Mouse (Mus musculus) T-cell, adult 2 months (primary cell): Measurements from ENCODE around the gene Rnf150.

Source experiments
- DNase-seq: peaks from one replicate; pipeline ENCODE4 v3.0.0; 2022; ENCODE audit warnings: low spot score

Rnf150 gene

DNA sequence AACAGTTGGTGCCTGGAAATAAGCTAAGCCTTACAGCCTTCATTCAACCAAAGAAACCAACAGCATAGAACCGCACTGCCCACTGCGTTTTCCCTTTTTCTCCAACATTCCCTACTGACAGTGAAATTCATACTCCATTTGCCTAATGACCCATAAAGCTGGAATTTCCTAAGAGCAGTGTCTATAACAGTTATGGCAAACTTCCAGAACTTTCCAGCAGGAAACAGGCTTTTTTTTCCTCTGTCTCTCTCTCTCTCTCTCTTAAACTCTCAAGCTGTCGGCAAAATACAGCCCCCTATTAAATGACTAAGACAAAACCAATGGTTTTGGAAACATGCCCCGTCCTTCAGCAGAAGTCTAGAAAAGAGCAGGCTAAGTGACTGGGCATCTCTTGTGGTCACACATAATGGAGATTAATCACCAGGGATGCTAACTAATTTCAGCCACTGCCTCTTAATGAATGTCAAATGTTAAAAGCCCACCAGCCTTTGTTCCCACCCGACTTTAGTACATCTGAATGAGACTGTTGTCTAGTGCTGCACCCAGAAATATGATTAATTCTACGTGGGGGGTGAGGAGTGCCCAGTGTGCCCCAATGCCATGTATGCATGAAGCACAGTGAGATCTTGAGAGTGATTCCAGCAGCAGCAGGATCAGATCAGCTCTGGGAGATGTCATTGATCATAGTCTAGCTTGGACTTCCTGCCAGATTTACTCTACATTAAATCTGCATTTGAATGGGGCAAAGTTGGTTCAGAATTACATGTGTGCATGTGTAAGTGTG lies 80.3 kb downstream of the Rnf150 start:
- DNase-seq, result no peak

DNA sequence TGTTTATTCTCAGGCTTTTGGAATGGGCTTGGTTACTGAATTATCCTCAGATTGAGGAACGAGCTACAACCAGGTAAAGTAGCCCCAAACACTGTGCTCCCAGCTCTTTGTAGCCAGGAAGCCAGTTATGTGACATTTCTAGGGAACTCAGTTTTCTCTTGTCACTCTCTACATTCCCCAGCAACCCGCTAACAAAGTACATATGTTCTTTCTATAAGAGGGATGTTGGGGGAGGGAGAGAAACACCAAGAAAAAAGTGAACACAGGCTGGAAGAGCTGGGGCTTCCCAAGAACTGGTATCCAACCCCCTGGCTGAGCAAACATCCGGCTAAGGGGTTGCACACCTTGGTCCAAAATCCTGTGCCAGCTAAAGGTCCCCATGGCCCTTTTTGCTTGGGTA lies 82.7 kb downstream of the Rnf150 start:
- no peak for DNase-seq

DNA sequence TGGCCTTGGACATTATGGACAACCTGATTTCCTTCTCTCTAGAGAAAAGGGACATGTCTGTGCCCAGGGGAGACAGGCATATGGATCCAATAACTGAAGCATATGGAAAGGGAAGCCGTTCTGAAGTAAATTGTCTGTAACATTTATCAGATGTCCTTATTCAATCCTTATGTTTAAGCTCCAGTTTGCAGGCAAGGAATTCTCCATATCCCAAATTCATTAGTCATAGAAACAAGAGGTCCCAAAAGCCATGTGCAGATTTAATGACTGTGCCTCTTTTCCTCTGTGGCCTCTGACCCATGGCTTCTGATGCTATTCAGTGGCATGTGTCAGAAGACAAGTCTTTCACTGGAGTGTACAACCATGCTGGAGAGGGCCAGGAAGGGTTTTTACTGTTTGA lies 83.5 kb downstream of the Rnf150 start:
- no peak for DNase-seq

DNA sequence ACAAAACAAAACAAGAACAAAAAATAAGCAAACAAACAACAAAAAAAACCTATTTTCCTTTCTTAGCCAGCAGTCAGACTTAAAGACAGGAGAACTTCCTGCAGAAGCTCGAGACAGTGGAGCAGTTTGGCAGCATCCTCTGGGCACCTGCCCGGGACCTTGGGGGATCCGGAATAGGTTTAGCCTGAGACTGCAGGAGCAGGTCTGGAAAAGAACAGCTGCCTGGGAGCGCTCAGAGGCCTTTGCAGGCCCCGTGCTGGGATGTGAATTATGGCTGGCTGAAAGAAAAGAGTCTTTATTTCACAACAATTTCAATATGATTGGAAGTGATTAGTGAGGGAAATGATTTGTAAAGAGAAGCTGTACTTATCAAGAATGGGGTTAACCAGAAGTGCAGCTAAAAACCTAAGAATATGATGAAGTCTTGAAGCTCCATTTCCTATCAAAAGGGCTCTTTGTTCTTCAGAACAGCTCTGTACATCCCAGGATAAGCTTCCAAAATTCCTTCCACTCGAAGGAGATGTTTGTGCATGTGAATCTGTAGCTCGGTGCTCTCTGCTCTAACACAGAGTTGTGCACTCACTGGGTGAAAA lies 92.1 kb downstream of the Rnf150 start:
- no peak for DNase-seq

DNA sequence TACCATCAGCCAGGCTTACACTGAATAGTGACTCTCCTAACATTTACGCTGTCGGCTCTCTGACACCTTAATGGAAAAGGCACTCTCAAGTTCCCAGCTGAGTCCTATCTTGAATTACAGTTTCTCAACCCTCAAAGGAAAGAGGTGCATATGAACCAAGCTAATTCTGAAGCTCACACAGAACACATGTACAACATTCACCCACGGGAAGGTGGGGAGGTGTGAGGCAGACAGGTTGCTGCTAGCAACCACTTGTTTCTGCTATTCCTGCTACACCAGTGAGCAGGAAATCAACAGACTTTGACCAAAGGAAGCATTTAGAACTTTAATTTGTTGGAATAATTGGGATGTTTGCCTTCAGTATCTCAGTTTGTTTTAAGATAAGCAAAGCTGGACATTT lies 96.3 kb downstream of the Rnf150 start:
- no peak for DNase-seq

DNA sequence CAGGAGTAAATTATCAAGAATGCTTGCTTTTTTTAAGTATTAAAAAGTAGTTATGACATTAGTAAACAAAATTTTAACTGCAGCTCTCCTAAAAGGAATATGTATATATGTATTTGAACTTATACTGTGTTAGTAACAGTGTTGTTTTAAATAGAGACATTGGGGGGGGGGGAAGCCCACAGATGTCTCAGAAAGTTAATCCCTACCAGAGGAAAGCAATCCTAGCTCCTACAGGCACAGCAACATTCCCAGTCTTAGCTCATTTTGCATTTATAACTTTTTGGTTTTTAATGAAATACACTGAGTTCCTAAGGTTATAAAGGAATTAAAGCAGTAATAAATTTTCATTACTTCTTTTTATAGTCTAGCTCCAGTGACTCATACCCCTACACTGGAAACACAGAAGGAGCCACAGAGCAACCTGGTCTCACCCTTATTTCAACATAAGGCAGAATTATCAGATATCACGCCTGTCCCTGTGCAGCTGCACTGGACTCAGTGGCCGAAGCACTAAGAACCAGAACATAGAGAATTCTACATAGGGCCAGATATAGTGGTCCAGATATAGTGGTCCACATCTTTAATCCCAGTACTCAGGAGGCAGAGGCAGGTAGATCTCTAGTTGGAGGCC lies 96.9 kb downstream of the Rnf150 start:
- no peak for DNase-seq

DNA sequence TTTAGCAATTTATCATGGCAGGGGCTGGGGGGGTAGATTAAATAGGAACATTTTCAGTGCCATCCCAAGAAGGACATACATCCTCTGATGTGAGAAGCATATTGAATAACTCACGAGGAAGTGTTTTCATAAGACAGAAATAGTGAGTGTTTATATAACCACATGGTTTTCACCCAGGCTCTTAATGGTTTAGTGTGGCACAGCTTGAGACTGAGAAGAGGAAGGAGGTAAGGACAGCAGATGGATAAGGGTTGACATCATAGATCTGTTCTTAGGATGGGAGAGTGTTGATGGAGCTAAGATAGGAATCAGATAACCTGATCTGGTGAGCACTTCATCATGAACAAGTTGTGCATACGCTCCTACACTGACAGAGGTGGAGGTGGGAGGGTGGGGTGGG lies 101.4 kb downstream of the Rnf150 start:
- no peak for DNase-seq

DNA sequence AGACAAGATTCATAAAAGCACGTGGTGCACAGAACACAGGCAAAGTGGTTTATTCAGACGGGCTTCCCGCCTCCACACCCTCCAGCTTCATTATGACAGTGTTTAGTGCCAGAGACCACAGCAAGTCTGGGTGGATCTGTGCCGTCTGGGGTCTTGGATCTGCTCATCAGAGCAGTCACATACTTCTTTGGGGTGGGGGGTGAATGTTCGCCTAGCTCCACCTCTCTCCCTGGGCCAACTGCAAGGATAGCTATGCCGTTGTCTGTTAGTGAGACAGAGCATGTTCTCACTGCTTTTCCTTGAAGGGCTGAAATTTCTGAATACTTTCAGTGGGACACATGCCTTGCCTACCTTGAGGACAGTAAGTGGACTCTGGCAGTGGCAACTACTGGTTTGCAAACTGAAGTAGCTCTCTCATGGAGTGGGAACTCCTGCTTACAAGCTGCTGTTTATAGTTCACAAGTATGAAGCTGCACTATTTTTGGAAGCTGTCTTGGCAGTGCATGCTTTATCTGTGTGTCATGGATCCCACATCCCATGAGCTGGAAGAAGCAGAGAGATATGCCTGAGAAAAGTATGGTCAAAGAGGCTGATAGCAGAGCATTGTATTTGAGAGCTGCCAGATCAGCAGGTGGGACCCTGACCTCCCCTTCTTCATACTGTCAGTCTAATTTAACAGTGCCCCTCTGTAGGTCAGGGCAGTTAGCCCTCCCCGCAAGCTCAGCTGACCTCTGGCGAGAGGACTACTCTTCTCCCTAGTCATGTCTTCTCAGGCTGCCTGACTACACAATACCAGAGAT lies 104.9 kb downstream of the Rnf150 start:
- no peak for DNase-seq

DNA sequence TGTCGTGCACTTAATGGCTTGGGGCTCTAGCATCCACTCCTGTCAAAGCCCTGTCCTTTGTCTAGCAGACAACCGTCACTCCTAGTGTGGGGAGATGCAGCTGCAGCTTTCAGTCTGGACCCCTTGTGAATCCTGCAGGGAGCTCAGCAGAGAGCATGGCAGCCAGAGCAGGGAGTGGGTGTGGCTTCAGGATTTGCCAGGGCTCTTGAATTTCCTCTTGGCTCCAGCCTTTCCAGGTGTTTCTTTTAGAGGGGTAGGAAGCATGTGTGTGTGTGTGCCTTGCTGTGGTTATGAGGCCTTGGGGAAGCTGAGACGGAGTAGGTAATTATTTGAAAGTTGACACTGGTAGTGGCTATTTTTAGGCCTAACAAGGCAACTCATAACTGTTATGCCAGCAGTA lies 106.8 kb downstream of the Rnf150 start:
- DNase-seq, result no peak

DNA sequence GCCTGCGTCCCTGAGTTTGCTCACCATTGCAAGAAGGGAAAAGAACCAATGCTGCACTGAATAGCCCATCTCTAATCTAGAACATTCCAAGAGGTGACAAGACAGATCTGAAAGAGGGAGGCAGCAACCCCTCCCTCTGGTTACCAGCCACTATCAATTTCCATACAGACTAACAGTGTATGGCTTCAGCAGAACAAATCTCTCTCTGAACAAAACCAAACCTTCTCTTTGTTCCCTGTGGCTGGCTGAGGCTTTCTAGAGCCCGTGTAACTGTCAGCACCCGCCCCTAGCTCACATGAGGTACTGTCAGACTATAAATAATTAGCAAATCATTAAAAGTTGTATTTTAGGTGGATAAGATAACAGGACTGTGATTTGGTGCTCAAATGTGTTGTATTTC lies 109.7 kb downstream of the Rnf150 start:
- no peak for DNase-seq

DNA sequence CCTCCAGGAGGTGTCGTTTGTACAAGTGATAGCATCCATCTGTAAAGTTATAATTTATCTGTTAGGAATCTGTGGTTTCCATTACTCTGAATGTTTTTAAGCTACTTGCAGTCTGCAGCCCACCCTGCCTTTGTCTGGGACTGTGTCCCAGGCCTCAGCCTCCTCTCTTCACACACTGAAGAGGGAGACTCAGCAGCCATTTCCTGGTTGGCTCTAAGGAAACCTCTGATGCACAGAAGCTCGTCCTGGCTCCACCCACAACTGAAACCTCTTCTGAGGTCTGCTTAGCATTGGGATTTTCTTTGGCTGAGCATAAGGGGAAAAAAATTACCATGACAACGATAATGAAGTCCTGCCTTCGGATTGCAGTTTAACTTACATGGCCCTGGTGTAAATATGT lies 110.2 kb downstream of the Rnf150 start:
- no peak for DNase-seq

DNA sequence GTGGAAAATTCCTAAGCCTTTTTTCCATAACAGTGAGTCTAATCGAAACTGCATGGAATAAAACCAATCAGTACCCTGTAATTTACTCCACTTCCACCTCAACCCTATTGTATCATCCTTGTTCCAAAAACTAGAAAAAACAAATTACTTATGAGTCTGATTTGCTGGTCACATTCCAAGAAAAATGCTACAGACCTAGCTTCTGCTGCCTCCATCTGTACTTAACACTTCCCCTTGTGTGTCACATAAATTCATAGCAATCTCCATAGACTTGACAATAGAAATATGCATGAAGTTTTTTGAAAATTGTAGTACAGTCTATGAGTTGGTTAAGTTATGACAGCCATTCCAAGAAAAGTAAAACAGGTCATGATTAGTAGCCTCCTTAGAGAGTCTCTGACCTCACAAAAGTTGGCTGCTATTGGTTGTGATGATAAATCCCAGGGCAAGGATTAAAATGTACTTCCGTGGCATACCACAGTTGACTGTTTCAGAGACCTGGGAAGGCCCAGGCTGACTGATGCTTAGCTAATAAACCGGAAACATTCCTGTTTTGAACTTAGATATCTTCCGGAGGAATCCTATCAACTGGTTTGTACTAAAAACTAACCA lies 118.2 kb downstream of the Rnf150 start:
- DNase-seq, result no peak

DNA sequence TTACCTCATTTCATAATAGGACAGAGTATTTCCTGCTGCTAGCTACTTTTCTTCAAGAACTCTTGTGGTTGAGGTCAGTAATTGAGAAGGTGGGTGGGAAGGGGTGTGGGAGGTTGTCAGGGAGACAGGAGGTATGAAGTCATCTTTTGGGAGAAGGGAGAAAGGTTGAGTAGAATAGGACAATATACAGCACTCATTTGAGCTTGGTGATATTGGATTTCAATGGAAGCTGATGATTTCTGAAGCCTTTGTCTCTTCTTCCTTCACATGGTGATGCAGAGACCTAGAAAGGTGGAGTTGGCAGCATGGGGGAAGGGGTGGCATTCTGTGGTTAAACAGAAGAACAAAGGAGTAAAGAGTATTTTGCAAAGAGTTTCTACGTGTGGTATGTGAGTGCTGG lies 119.7 kb downstream of the Rnf150 start:
- no peak for DNase-seq

DNA sequence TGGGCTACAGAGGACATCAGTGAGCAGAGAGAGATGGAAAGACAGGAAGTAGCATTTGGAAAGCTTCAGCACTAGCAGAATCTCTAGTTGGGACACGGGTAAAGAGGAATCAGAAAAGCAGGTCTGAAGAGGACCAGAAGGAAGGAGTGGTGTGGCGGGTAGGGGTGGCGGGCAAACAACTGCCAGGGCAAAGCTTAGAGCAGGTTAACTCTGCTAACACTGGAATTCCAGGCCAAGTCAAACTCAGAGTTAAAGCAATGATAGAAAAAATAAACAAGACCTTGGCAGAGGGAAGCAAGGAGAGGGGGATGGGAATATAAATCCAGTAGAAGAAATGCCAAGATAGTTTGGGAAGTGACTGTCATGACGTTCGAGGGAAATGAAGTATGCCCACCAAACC lies 120.1 kb downstream of the Rnf150 start:
- no peak for DNase-seq

DNA sequence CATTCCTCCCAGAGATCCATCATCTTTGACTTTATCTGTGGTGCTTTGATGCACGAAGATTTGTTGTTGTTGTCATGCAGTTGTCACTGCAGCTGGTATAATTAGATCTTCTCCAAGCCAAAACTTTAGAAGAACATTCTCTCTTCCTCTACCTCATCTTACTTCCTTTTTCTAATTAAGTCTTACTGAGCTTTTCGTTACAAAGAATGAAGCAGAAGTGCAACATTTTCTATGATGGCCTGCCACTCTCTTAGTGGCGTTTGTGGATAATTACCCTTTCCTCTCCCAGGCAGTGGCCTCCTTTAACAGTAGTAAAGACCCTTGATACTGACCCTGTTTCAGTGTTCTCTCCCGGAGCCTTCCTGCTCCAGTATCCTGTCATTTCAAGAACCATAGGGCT lies 128.9 kb downstream of the Rnf150 start:
- DNase-seq, result no peak

DNA sequence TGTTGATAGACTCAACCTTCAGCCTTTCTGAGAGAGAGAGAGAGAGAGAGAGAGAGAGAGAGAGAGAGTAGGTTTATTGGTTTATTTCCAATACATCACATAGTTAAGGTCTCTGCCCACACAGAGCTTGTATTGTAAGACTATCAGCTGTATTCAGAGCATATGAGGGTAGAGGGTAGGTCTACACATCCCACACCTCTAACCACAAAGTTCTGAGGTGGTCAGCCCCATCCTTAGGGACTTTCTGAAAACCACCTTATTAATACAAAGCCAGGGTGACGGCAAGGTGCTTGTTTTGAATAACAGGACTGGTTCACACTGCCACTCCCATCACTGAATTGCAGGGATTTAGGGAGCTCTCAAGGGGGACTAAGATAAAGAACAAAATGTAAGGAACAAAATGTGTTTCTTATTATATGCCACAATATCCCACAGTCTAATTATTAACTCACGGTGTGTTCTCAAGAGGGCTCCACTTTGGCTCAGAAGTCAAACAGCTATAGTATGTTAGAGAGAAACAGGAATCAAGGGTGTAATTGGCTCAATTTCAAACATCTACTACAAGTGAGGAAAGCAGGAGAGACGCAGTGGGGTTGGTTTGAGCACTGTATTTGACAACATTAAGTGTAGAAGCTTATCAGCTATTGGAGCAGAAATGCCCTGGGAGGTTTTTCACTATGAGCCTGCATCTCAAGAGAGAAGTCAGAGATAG lies 132.7 kb downstream of the Rnf150 start:
- DNase-seq, result no peak

DNA sequence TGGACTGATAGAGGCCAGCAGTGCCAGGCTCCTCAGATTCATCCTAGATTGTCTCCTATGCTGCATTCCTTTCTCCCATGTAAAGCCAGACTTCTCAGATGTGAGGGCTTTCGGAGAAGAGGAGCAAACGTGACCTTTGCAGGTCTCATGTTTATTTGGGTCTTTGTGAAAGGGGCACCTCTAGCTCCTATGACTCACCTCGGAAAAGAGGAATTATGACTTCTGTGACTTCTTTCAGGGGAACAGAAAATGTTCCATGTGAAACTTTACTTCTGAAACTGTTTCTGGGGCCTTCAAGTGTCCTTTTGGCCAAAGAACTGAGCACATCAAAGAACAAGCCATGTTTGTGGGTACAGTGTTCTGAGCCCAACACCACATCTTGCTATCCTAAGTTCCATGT lies 133.7 kb downstream of the Rnf150 start:
- no peak for DNase-seq

DNA sequence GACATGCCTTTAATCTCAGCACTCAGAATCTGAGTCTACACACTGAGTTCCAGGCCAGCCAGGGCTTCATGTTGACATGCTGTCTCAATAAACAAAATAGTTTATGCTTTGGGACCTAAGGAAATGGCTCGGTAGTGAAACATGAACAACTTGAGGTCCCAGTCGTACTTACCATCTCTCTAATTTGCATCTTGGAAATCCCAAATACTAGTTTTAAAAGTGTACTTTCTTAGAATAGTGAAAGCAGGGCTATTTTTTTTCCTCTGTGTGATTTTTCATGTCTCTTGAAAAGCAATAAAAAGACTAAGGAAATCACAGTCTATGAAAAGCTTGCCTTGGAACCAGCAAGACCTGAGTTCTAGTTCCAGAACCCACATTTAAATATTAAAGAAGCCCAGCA lies 135.6 kb downstream of the Rnf150 start:
- no peak for DNase-seq

DNA sequence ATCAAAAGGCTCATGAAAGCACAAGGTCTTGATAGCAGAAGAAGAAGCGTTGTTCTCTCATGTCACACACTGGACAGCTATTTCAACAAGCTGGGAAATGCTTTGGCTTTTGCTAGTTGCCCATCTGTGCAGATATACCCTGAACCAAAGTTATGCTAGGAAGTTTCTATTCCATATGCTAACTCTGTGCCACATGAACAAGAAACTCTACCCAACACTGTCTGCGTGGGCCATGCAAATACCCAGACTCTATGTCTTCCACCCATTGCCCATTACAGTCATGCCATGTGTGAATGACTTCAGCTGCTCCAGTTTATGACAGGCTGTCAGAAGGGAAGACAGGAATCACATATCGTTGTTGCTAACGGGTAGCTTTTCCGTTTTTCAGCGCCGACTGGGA lies 140.0 kb downstream of the Rnf150 start:
- DNase-seq, result no peak

DNA sequence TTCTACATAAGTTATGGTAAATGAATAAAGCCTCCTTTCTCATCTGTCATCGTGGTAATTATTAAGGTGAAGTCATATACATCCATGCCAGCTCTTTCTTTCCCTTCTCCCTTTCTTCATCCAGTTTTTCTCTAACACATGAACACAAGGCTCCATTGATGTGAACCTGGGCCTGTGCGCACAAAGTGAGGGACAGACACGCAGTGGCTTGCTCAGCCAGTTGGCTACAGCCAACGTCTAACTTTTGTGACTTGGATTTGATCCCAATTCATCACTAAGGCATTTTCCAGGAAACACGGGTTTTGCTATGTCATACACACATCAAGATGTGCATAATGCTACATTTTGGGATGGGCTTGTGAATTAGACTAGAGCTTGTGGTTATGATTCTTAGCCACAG lies 146.3 kb downstream of the Rnf150 start:
- DNase-seq, result no peak

DNA sequence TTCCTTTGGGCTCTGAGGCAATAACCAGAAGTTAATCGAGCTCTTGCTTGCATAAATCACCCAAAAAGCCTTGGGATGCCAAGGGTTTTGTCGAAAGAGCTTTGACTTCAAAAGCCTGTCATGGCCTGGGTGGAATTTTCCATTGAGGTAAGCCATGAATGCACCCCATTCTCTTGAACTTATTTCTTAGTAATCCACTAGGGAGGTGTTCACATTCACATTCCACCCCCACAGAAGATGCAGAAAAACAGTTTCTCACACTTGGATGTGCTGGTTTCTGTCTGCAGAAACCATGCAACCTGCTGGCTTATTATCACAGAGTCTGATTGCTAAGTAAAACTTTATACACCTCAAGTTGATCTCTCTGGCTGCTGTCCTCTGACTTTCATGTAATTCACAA lies 148.1 kb downstream of the Rnf150 start:
- DNase-seq, result no peak

DNA sequence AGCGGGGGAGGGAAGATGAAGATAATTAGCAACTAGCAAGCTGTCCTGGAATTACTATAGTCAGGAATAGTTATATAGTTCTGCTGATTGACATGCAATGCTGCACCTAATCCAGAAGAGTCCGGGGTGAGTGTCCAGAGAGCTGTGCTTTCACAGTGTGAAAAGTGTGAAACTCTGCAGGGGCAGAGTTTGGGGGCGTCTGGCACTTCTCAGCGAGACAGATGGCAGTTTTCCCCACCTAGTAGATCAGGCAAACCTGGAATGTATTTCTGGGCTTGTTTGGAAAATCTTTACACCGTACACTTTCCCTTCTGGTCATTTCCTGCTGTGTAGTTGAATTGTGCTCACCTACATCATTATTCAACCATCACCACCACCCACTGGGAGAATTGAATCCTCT lies 148.6 kb downstream of the Rnf150 start:
- no peak for DNase-seq
